In the genomic region with DNA sequence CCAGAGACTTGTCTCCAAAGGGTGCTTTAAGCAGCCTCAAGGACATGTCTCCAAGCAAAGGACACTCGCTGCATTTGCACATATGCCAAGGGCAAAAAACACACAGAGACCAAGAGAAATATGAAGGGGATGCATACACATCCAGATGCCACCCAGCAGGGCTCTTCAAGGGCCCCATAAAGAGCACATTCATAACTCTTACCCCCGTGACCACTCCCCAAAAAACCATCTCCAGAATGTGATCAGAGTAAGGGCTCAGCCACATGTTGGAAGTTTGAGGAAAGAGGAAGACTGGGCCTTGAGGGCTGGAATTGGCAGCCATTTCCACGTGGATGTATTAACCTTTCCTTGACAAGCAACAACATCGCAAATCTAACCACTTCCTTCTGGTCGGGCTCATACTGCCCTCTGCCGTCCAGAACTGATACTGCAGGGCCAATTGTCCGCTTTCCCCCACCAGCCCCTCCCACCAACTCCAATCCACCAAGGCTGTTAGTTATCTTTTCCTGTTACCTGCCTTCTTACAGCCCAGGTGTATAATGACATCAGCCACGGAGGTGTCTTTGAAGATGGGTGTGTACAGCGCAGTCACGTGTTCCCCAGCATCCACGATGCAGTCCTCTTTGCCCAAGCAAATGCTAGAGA, we compare ENCODE assay signal across 9 mouse cellular contexts. TPM values are rescaled to one million over a fixed set of nuclear protein-coding genes. Genes with fewer than 3 reads are reported as not detected.
DNase-seq lines count a peak whose midpoint lies in the region; ATAC-seq lines count a peak whose summit lies in the region.
"Had no signal": no experiment of that assay in that cellular context is flagged by ENCODE, and none has a peak within 500 bp of the region (broad histone marks: within the 10 kb centered on the region; RNA-seq: fewer than 3 reads in every experiment).

No protein-coding gene starts in this region.

- no peak overlapping the region for H3K4me2 ChIP-seq in lung, embryonic 15.5 days
- H3K4me2 ChIP-seq: limb, embryonic 15.5 days had no signal

- WGBS in lung, embryonic 15.5 days = 11% methylated on average over 11 of the region's 11 CpGs

- H3K4me3 ChIP-seq in lung, embryonic 15.5 days = no peak overlapping the region
- H3K4me3 ChIP-seq: limb, embryonic 15.5 days had no signal

- H3K27ac ChIP-seq in lung, embryonic 15.5 days = peak overlapping the region; percentile 56
- H3K27ac ChIP-seq: limb, embryonic 15.5 days had no signal

- H3K36me3 ChIP-seq in lung, embryonic 15.5 days = no peaks in the 10 kb centered on the region
- H3K36me3 ChIP-seq: limb, embryonic 15.5 days had no signal

- no peaks in the 10 kb centered on the region for H3K27me3 ChIP-seq in lung, embryonic 15.5 days
- H3K27me3 ChIP-seq: limb, embryonic 15.5 days had no signal

- peaks cover 20% of the 10 kb centered on the region for H3K4me1 ChIP-seq in lung, embryonic 15.5 days

- peak; percentile 89 for DNase-seq in ES-CJ7 (ENCODE audit: low read depth, low spot score)
- DNase-seq in c-Kit-negative CD71-positive TER-119-positive erythroid progenitor cells, embryonic 14.5 days (ENCODE audit: low read depth, low spot score) = peak; percentile 30
- peak; percentile 46 for DNase-seq in fibroblast of lung, adult 2 months (ENCODE audit: low read depth)
- peak; percentile 49 for DNase-seq in heart, postnatal 25 days (ENCODE audit: low spot score)
- peak; percentile 87 for DNase-seq in layer of hippocampus, adult 11-12 months (ENCODE audit: low spot score)
- DNase-seq in ovary, adult 18-20 months (ENCODE audit: low spot score) = peak; percentile 24
- peak; percentile 59 to 84 for DNase-seq in thymus, postnatal 10 days (ENCODE audit: low spot score in 2 of 2)

- no peak overlapping the region for H3K9ac ChIP-seq in lung, embryonic 15.5 days
- H3K9ac ChIP-seq: limb, embryonic 15.5 days had no signal

- ATAC-seq in lung, embryonic 15.5 days (ENCODE audit: borderline replicate concordance, extremely low read depth, low FRiP score, low TSS enrichment) = no peak; the same call in 1 of the 2 replicates

- intact Hi-C loops in heart, postnatal 25 days (cut with DNase I) = loop anchor here (1.0 to 5.0 kb wide), 3 partner anchors 53 to 153 kb away; no protein-coding TSS in a partner anchor

- no peaks in the 10 kb centered on the region for H3K9me3 ChIP-seq in lung, embryonic 15.5 days
- H3K9me3 ChIP-seq: limb, embryonic 15.5 days had no signal

RNA-seq across cellular contexts. Expression of a gene that starts 21.7 kb away (rescaled TPM):
- total RNA-seq in heart, postnatal 25 days (2021) = not detected
- polyA plus RNA-seq in lung, embryonic 15.5 days (2015; fragmentation: Nextera tagmentation; extraction: Ambion mirVana) = 4.2 and 5.3 TPM in 2 replicates

RNA-seq across cellular contexts. Expression of a gene that starts 31.7 kb away (rescaled TPM):
- 1 to 10 TPM; 3.1 to 5.1 TPM for total RNA-seq in heart, postnatal 25 days (2021)
- polyA plus RNA-seq in lung, embryonic 15.5 days (2015; fragmentation: Nextera tagmentation; extraction: Ambion mirVana) = 0.30 and 0.77 TPM in 2 replicates

Comparison
In these comparisons a context has a peak if more than half of its experiments do, and no peak if none do; other contexts are left out.
1. DNase-seq: peak in every context shown above with its lines; median percentile 89 in ES-CJ7; 87 in layer of hippocampus, adult 11-12 months; 72 in thymus, postnatal 10 days; 49 in heart, postnatal 25 days; 46 in fibroblast of lung, adult 2 months; 30 in c-Kit-negative CD71-positive TER-119-positive erythroid progenitor cells, embryonic 14.5 days; 24 in ovary, adult 18-20 months.